Mouse (Mus musculus): ENCODE data around the gene Ptk6. TPM values are rescaled to one million over a fixed set of nuclear protein-coding genes. Genes with fewer than 3 reads are reported as not detected.
"Not testable (repeated sequence)": the region's sequence is repeated elsewhere in the genome, so short reads cannot be mapped to it uniquely, and the experiment has no call there.

The Ptk6 gene
- polyA plus RNA-seq, 1 experiment from 2014 or later, result not detected

DNA sequence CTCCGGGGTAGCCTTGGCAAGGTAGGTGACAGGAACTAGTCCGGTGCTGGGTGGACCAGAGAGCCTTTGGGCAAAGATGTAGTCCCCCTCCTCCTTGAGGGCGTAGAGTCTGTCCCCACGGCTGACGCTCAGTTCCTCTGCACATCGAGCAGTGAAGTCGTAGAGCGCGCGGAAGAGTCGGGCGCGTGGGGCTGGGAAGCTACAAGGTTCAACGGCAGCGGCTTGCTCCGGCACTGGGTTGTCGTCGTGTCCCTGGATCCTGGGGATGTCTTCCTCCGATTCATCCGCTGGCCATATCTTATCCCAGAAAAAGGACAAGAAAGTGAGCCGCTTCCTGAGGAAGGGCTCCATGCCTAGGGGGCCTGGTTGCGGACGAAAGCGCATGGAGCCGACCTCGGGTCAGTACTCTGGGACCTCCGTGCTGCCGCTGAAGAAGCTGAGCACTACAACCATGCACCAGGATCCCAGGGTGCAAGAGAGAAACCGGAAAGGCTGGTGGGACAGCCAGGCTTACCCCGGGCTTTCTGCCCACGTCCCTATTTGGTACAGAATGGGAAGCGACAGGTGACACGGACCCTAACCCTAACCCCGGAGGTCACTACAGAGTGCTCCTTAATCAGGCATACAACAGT is 9.9 kb upstream of the Ptk6 start:
- peak; percentile 36; the same call in 1 of the 2 replicates for ATAC-seq (replicated peaks; ENCODE audit: low FRiP score)
- H3K4me3 ChIP-seq (ENCODE audit: low read depth, low read length), result peak overlapping the region; percentile 31
- H3K27ac ChIP-seq (ENCODE audit: low read depth, low read length), result no peak overlapping the region
- peaks cover 6% of the 10 kb centered on the region; the same call in 1 of the 2 replicates for H3K4me1 ChIP-seq (replicated peaks; ENCODE audit: control insufficient read depth, insufficient read depth, low read length)
- no peaks in the 10 kb centered on the region for H3K9me3 ChIP-seq (ENCODE audit: control insufficient read depth, low read length)
- no peaks in the 10 kb centered on the region for H3K36me3 ChIP-seq (ENCODE audit: control insufficient read depth, insufficient read depth, low read length)
- H3K27me3 ChIP-seq (replicated peaks; ENCODE audit: control insufficient read depth, insufficient read depth, low read length), result peaks cover 45% of the 10 kb centered on the region
- no peak for DNase-seq (ENCODE audit: low spot score)
- H3K4me2 ChIP-seq, result peak overlapping the region; percentile 58
- no peak overlapping the region for H3K9ac ChIP-seq (ENCODE audit: low read depth, low read length)
- 8% methylated on average over 34 of the region's 34 CpGs for WGBS

DNA sequence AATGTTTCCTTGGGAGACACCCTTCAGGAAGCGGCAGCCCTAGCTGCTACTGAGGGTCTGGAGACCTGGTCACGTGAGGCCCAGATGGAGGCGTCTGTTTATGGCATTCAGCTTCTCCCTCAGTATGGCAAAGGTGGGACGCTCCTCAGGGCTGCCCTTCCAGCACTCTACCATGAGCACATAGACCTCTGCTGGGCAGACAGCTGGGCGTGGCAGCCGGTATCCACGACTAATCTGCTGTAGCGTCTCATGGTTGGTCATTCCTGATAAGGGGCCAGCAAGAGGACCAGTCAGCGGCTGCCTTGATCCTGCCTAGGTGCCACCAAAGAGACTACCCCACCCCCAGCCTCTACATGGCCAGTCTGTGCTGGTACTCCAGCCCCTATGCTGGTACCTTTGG is 3.5 kb upstream of the Ptk6 start:
- WGBS, result 50% methylated on average over 9 of the region's 9 CpGs
- ATAC-seq (replicated peaks; ENCODE audit: low FRiP score), result peak; percentile 88
- H3K4me3 ChIP-seq (ENCODE audit: low read depth, low read length), result no peak overlapping the region
- no peaks in the 10 kb centered on the region for H3K36me3 ChIP-seq (ENCODE audit: control insufficient read depth, insufficient read depth, low read length)
- DNase-seq (ENCODE audit: low spot score), result no peak
- H3K4me1 ChIP-seq (replicated peaks; ENCODE audit: control insufficient read depth, insufficient read depth, low read length), result peaks cover 9% of the 10 kb centered on the region
- H3K27ac ChIP-seq (ENCODE audit: low read depth, low read length), result no peak overlapping the region
- no peaks in the 10 kb centered on the region for H3K9me3 ChIP-seq (ENCODE audit: control insufficient read depth, low read length)
- peak overlapping the region; percentile 34; the same call in 1 of the 2 replicates for H3K4me2 ChIP-seq
- H3K27me3 ChIP-seq (replicated peaks; ENCODE audit: control insufficient read depth, insufficient read depth, low read length), result peaks cover 11% of the 10 kb centered on the region
- H3K9ac ChIP-seq (ENCODE audit: low read depth, low read length), result no peak overlapping the region

DNA sequence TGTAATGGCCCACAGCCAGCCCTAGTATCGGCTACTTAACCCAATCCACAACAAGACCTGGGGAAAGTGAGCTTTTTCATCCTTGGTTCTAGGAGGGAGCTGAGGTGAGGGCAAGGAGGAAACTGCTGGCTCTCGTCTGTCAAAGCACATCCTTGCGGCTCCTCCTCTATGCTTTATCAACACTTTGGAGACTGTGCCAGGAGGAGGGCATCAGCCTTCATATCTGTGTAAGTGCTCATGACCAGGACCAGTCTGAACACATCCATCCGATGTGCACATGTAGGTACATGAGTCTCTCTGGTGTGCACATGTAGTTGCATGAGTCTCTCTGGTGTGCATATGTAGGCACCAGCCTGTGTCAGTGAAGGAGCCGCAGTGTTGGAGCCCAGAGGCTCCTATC is 3.1 kb upstream of the Ptk6 start:
- H3K4me3 ChIP-seq (ENCODE audit: low read depth, low read length), result no peak overlapping the region
- no peak for DNase-seq (ENCODE audit: low spot score)
- H3K9me3 ChIP-seq (ENCODE audit: control insufficient read depth, low read length), result no peaks in the 10 kb centered on the region
- H3K4me1 ChIP-seq (replicated peaks; ENCODE audit: control insufficient read depth, insufficient read depth, low read length), result peaks cover 9% of the 10 kb centered on the region
- no peak overlapping the region for H3K9ac ChIP-seq (ENCODE audit: low read depth, low read length)
- peak overlapping the region; percentile 34; the same call in 1 of the 2 replicates for H3K4me2 ChIP-seq
- WGBS, result 77% methylated on average over 5 of the region's 5 CpGs
- peak; percentile 40; the same call in 1 of the 2 replicates for ATAC-seq (replicated peaks; ENCODE audit: low FRiP score)
- peaks cover 6% of the 10 kb centered on the region for H3K27me3 ChIP-seq (replicated peaks; ENCODE audit: control insufficient read depth, insufficient read depth, low read length)
- H3K36me3 ChIP-seq (ENCODE audit: control insufficient read depth, insufficient read depth, low read length), result no peaks in the 10 kb centered on the region
- H3K27ac ChIP-seq (ENCODE audit: low read depth, low read length), result no peak overlapping the region

DNA sequence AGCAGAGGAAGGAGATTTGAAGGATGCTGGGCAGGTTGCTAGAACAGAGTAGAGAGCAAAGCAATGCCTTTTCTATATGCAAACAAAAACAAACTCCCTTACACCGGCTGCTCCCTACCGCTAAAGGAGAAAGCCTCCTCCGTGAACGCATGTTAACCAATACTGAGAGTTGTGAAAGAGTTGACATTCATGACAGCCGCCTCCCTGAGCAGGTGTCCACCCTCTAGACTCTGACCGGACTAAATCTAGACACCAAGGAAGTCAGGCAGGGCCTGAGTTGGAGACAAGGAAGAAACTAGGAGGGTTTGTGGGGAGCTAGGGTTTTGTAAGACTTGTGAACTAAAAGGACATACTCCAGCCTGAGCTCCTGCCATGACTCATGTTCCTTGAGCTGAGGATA is 297 bp upstream of the Ptk6 start:
- ATAC-seq (replicated peaks; ENCODE audit: low FRiP score) (no peak), DNase-seq (ENCODE audit: low spot score) (no peak)
- Histone ChIP-seq H3K27ac (ENCODE audit: low read depth, low read length) (no peak overlapping the region), H3K9ac (ENCODE audit: low read depth, low read length) (no peak overlapping the region), H3K4me2 (no peak overlapping the region), H3K36me3 (ENCODE audit: control insufficient read depth, insufficient read depth, low read length) (no peaks in the 10 kb centered on the region), H3K27me3 (replicated peaks; ENCODE audit: control insufficient read depth, insufficient read depth, low read length) (peaks cover 4% of the 10 kb centered on the region), H3K4me1 (replicated peaks; ENCODE audit: control insufficient read depth, insufficient read depth, low read length) (peaks cover 9% of the 10 kb centered on the region), H3K4me3 (ENCODE audit: low read depth, low read length) (no peak overlapping the region), H3K9me3 (ENCODE audit: control insufficient read depth, low read length) (no peaks in the 10 kb centered on the region)
- 74% methylated on average over 6 of the region's 6 CpGs for WGBS

DNA sequence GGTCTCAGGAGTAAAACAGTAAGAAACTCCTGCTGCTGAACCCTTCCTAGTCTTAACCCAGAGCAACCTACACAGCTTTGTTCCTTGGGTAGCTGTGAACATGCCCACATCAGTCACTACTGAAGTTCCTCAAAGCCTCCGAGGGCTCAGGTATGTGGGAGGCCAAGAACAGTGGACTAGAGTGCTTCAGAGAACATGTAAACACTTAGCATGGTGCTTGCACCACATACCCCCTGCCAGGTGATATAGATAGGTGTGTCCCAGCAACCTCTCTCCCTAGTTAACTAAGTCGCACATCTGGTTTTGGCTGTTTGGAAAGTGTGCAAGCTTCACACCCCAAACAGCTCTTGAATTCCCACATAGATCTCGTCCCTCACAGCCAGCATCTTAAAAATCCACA is 983 bp downstream of the Ptk6 start:
- Histone ChIP-seq H3K36me3 (ENCODE audit: control insufficient read depth, insufficient read depth, low read length) (no peaks in the 10 kb centered on the region), H3K9ac (ENCODE audit: low read depth, low read length) (no peak overlapping the region), H3K4me2 (no peak overlapping the region), H3K9me3 (ENCODE audit: control insufficient read depth, low read length) (no peaks in the 10 kb centered on the region), H3K4me3 (ENCODE audit: low read depth, low read length) (no peak overlapping the region), H3K27ac (ENCODE audit: low read depth, low read length) (no peak overlapping the region), H3K27me3 (replicated peaks; ENCODE audit: control insufficient read depth, insufficient read depth, low read length) (peaks cover 4% of the 10 kb centered on the region), H3K4me1 (replicated peaks; ENCODE audit: control insufficient read depth, insufficient read depth, low read length) (peaks cover 9% of the 10 kb centered on the region)
- 53% methylated on average over 3 of the region's 3 CpGs for WGBS
- no peak for DNase-seq (ENCODE audit: low spot score)
- ATAC-seq (replicated peaks; ENCODE audit: low FRiP score), result no peak

DNA sequence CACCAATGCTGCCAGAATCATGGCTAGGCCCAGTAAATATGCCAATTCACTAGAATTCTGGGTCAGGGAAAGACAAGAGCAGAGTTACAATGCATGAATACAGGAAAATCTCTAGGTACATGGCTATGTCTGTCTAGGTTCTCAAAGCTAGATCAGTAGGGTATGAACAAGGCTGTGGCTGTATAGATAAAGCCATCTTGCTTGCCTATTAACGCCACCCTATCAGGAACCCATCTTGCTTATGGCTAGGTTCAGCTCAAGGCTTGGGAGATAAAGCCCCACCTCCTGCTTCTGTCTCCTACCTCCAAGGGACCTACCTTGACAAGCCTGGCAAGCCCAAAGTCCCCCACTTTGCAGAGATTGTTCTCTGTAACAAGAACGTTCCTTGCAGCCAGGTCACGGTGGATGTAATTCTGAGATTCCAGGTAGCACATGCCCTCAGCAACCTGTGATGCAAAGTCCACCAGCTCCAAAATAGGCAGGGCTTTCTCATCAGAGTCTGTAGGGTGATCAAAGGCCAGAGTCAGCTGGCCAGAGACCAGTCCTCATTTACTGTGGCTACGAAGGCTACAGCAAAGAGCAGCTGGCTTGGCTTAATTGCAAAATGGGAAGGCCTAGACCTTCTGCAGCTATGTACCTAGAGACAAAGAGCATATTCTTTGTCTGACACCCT is 5.8 kb downstream of the Ptk6 start:
- ATAC-seq (replicated peaks; ENCODE audit: low FRiP score), result no peak
- H3K36me3 ChIP-seq (ENCODE audit: control insufficient read depth, insufficient read depth, low read length), result no peaks in the 10 kb centered on the region
- no peak overlapping the region for H3K4me2 ChIP-seq
- H3K4me1 ChIP-seq (replicated peaks; ENCODE audit: control insufficient read depth, insufficient read depth, low read length), result no peaks in the 10 kb centered on the region
- no peak for DNase-seq (ENCODE audit: low spot score)
- 76% methylated on average over 4 of the region's 4 CpGs for WGBS
- peaks cover 8% of the 10 kb centered on the region for H3K27me3 ChIP-seq (replicated peaks; ENCODE audit: control insufficient read depth, insufficient read depth, low read length)
- H3K9ac ChIP-seq (ENCODE audit: low read depth, low read length), result no peak overlapping the region
- H3K9me3 ChIP-seq (ENCODE audit: control insufficient read depth, low read length), result no peaks in the 10 kb centered on the region
- no peak overlapping the region for H3K27ac ChIP-seq (ENCODE audit: low read depth, low read length)
- H3K4me3 ChIP-seq (ENCODE audit: low read depth, low read length), result no peak overlapping the region

DNA sequence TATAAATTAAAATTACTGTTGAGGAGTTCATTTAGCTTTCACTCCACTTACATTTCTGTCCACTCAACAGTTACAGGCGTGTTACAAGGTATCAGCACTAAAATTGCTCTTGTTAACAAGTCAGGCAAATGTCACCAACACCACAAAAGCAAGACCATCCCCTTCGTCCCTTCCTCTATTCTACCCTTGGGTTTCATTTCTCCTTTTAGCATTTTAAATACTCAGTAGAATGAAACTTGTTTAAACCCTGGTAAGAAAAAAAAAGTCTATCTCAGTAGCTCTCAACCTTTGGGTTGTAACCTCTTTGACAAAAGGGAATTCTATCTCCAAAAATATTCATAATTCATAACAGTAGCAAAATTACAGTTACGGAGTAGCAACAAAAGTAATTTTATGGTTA is 9.5 kb downstream of the Ptk6 start:
- peaks cover 8% of the 10 kb centered on the region for H3K4me1 ChIP-seq (replicated peaks; ENCODE audit: control insufficient read depth, insufficient read depth, low read length)

DNA sequence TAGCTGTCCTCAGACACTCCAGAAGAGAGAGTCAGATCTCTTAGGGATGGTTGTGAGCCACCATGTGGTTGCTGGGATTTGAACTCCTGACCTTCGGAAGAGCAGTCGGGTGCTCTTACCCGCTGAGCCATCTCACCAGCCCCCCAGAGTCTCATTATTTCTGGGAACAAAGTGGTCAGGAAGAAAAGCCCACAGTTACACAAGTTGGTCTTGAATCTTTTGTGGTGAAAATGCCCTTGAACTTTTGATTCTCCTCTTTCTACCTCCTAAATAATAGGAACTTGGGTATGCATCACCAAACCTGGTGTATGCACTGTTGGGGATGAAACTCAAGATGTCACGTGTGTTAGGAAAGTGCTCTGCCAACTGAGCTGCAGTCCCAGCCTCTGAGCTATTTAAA is 10.7 kb downstream of the Ptk6 start:
- Histone ChIP-seq H3K27ac (ENCODE audit: low read depth, low read length) (no peak overlapping the region), H3K36me3 (ENCODE audit: control insufficient read depth, insufficient read depth, low read length) (no peaks in the 10 kb centered on the region), H3K4me3 (ENCODE audit: low read depth, low read length) (no peak overlapping the region), H3K27me3 (replicated peaks; ENCODE audit: control insufficient read depth, insufficient read depth, low read length) (peaks cover 5% of the 10 kb centered on the region; the same call in 1 of the 2 replicates), H3K9me3 (ENCODE audit: control insufficient read depth, low read length) (no peaks in the 10 kb centered on the region), H3K9ac (ENCODE audit: low read depth, low read length) (no peak overlapping the region), H3K4me1 (replicated peaks; ENCODE audit: control insufficient read depth, insufficient read depth, low read length) (peaks cover 8% of the 10 kb centered on the region), H3K4me2 (no peak overlapping the region)
- 69% methylated on average over 4 of the region's 4 CpGs for WGBS
- ATAC-seq (replicated peaks; ENCODE audit: low FRiP score), result no peak
- no peak for DNase-seq (ENCODE audit: low spot score)

More for the DNA sequence above, 9.5 kb downstream of the Ptk6 start:
- Histone ChIP-seq H3K9me3 (ENCODE audit: control insufficient read depth, low read length) (no peaks in the 10 kb centered on the region), H3K27ac (ENCODE audit: low read depth, low read length) (no peak overlapping the region), H3K27me3 (replicated peaks; ENCODE audit: control insufficient read depth, insufficient read depth, low read length) (peaks cover 5% of the 10 kb centered on the region; the same call in 1 of the 2 replicates), H3K36me3 (ENCODE audit: control insufficient read depth, insufficient read depth, low read length) (no peaks in the 10 kb centered on the region), H3K4me2 (no peak overlapping the region), H3K4me3 (ENCODE audit: low read depth, low read length) (no peak overlapping the region), H3K9ac (ENCODE audit: low read depth, low read length) (no peak overlapping the region)
- ATAC-seq (replicated peaks; ENCODE audit: low FRiP score) (no peak), DNase-seq (ENCODE audit: low spot score) (no peak)
- WGBS, result 62% methylated on average over 3 of the region's 3 CpGs

DNA sequence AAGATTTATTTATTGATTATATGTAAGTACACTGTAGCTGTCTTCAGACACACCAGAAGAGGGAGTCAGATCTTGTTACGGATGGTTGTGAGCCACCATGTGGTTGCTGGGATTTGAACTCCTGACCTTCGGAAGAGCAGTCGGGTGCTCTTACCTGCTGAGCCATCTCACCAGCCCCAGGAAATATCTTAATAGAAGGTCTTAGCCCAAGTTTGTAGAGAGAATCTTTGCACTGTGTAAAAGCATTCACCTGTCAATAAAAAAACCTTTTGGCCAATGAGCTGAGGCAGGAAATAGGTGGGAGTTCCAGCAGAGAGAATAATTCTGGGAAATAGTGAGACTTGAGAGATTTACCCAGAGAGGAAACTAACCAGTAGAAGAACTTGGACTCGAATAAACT is 11.2 kb downstream of the Ptk6 start:
- not testable (repeated sequence) for H3K4me2 ChIP-seq; DNase-seq (ENCODE audit: low spot score); H3K36me3 ChIP-seq (ENCODE audit: control insufficient read depth, insufficient read depth, low read length); H3K9me3 ChIP-seq (ENCODE audit: control insufficient read depth, low read length); H3K4me1 ChIP-seq (replicated peaks; ENCODE audit: control insufficient read depth, insufficient read depth, low read length); H3K4me3 ChIP-seq (ENCODE audit: low read depth, low read length); H3K9ac ChIP-seq (ENCODE audit: low read depth, low read length); ATAC-seq (replicated peaks; ENCODE audit: low FRiP score); H3K27me3 ChIP-seq (replicated peaks; ENCODE audit: control insufficient read depth, insufficient read depth, low read length); H3K27ac ChIP-seq (ENCODE audit: low read depth, low read length)
- 72% methylated on average over 4 of the region's 4 CpGs for WGBS
